Mouse (Mus musculus) spleen, adult 2 months (tissue): ENCODE data around the gene Baiap2l1.

Experiments
- CTCF ChIP-seq: fragments of 200-500 bp; IDR thresholded peaks from 2 replicates; pipeline ENCODE4 v1.5.1; 2011; ENCODE audit warnings: mild to moderate bottlenecking, inconsistent platforms; ENCODE audit not compliant: insufficient read depth, insufficient read length, insufficient replicate concordance; ENCODE audit errors: extremely low read depth
- POLR2A ChIP-seq: fragments of 200-500 bp; IDR thresholded peaks from 2 replicates; pipeline ENCODE4 v1.6.1; 2011; ENCODE audit warnings: low read depth, low read length, inconsistent platforms

GRCm38 (mm10) chr5:144231410-144231809 is 126.5 kb downstream of the Baiap2l1 start:
- TF ChIP-seq CTCF (no peak), POLR2A (no peak)
